ENCODE assay signal across 11 mouse cellular contexts in genomic region chr2:112259241-112259962, GRCm38 (mm10). TPM values are rescaled to one million over a fixed set of nuclear protein-coding genes. Genes with fewer than 3 reads are reported as not detected.
DNase-seq lines count a peak whose midpoint lies in the region; ATAC-seq and TF ChIP-seq lines count a peak whose summit lies in the region.
"Had no signal": no experiment of that assay in that cellular context is flagged by ENCODE, and none has a peak within 500 bp of the region (broad histone marks: within the 10 kb centered on the region; RNA-seq: fewer than 3 reads in every experiment).

Gene Nutm1, minus strand, starts transcription at chr2:112259291.

- H3K4me2 ChIP-seq in liver, embryonic 14.5 days (ENCODE audit: low read depth) = no peak within 1 kb of the TSS
- no peak within 1 kb of the TSS for H3K4me2 ChIP-seq in liver, embryonic 11.5 days
- H3K4me2 ChIP-seq: hindbrain, embryonic 12.5 days; midbrain, embryonic 11.5 days had no signal

- no peaks in the 10 kb centered on the region for H3K9me3 ChIP-seq in liver, embryonic 14.5 days (ENCODE audit: control insufficient read depth, low read length)
- H3K9me3 ChIP-seq in liver, embryonic 11.5 days (ENCODE audit: control insufficient read depth, low read length) = no peaks in the 10 kb centered on the region
- H3K9me3 ChIP-seq: hindbrain, embryonic 12.5 days had no signal

- no peak for ATAC-seq in liver, embryonic 14.5 days (ENCODE audit: insufficient read depth)
- ATAC-seq in liver, embryonic 11.5 days (replicated peaks; ENCODE audit: low FRiP score) = no peak
- peak; percentile 22; the same call in 1 of the 2 replicates for ATAC-seq in megakaryocyte, adult 5-6 weeks (ENCODE audit: poor library complexity, severe bottlenecking)

- H3K4me1 ChIP-seq in liver, embryonic 14.5 days (replicated peaks; ENCODE audit: control insufficient read depth in 2 of 2, insufficient read depth in 2 of 2, low read length in 1 of 2) = peaks cover 5 to 7% of the 10 kb centered on the region in 2 experiments; a peak in 3 of 4 replicates
- H3K4me1 ChIP-seq in liver, embryonic 11.5 days (replicated peaks; ENCODE audit: control insufficient read depth, insufficient read depth, low read length) = peaks cover 7% of the 10 kb centered on the region

- no peak within 1 kb of the TSS for H3K9ac ChIP-seq in liver, embryonic 14.5 days (replicated peaks)
- no peak within 1 kb of the TSS for H3K9ac ChIP-seq in liver, embryonic 11.5 days (ENCODE audit: low read depth, low read length)
- H3K9ac ChIP-seq: hindbrain, embryonic 12.5 days had no signal

- TF ChIP-seq EP300 in liver, embryonic 14.5 days (IDR thresholded peaks at IDR 0.05; ENCODE audit: low read depth) = no peak

- DNase-seq in liver, embryonic 14.5 days (ENCODE audit: low read depth in 3 of 3, low spot score in 3 of 3) = no peak
- DNase-seq in liver, embryonic 11.5 days (ENCODE audit: low spot score) = no peak
- peak; percentile 66 for DNase-seq in CD4-positive, CD25-positive, alpha-beta regulatory T cell, adult 2 months (ENCODE audit: low read depth, low spot score)
- peak; percentile 70 for DNase-seq in NIH3T3 (ENCODE audit: low read depth)
- no peak for DNase-seq in cerebellum, adult 9-10 months
- no peak for DNase-seq in adipocyte (ENCODE audit: low spot score)
- DNase-seq: left cerebral cortex, postnatal 4 days had no signal

- H3K27me3 ChIP-seq in liver, embryonic 14.5 days (ENCODE audit: control insufficient read depth, insufficient read depth, low read length) = no peaks in the 10 kb centered on the region
- no peaks in the 10 kb centered on the region for H3K27me3 ChIP-seq in liver, embryonic 11.5 days (replicated peaks; ENCODE audit: control insufficient read depth, insufficient read depth, low read length)
- H3K27me3 ChIP-seq: hindbrain, embryonic 12.5 days had no signal

- peak; percentile 17; the same call in 1 of the 2 replicates for TF ChIP-seq CTCF in liver, embryonic 14.5 days (IDR thresholded peaks at IDR 0.05; ENCODE audit: low read depth)

- no peaks in the 10 kb centered on the region for H3K36me3 ChIP-seq in liver, embryonic 14.5 days (replicated peaks; ENCODE audit: control insufficient read depth, insufficient read depth, low read depth)
- H3K36me3 ChIP-seq in liver, embryonic 11.5 days (ENCODE audit: control insufficient read depth, insufficient read depth, low read length) = no peaks in the 10 kb centered on the region
- H3K36me3 ChIP-seq: hindbrain, embryonic 12.5 days had no signal

- H3K4me3 ChIP-seq in liver, embryonic 14.5 days (ENCODE audit: insufficient read depth in 1 of 2, low read depth in 2 of 2, low read length in 2 of 2) = no peak within 1 kb of the TSS
- H3K4me3 ChIP-seq in liver, embryonic 11.5 days (ENCODE audit: low read depth, low read length) = no peak within 1 kb of the TSS
- H3K4me3 ChIP-seq: hindbrain, embryonic 12.5 days had no signal

- H3K27ac ChIP-seq in liver, embryonic 14.5 days = no peak within 1 kb of the TSS
- no peak within 1 kb of the TSS for H3K27ac ChIP-seq in liver, embryonic 11.5 days (ENCODE audit: low read depth, low read length)
- H3K27ac ChIP-seq: hindbrain, embryonic 12.5 days had no signal

- 54% methylated on average over 10 of the region's 10 CpGs for WGBS in liver, embryonic 14.5 days (ENCODE audit: insufficient replicate concordance)
- 71% methylated on average over 10 of the region's 10 CpGs for WGBS in liver, embryonic 11.5 days

RNA-seq across cellular contexts. Expression of gene Nutm1, which starts in this region (rescaled TPM):
- polyA plus RNA-seq in liver, embryonic 14.5 days (2012; rRNA removed) = not detected in 2 replicates
- not detected in 2 replicates for polyA plus RNA-seq in liver, embryonic 14.5 days (2014; fragmentation: Nextera tagmentation; extraction: Ambion mirVana)
- not detected in 2 replicates for polyA plus RNA-seq in liver, embryonic 11.5 days (2014; fragmentation: Nextera tagmentation; extraction: Ambion mirVana)
- total RNA-seq in megakaryocyte, adult 5-6 weeks (2015) = not detected in 2 replicates
- total RNA-seq in megakaryocyte, adult 5-6 weeks (2017) = not detected in 2 replicates
- total RNA-seq: left cerebral cortex, postnatal 4 days; neutrophil, adult 5-6 weeks had no signal
- polyA plus RNA-seq: midbrain, embryonic 11.5 days had no signal

Comparison
In these comparisons a context has a peak if more than half of its experiments do, and no peak if none do; other contexts are left out.
1. Peak in ATAC-seq in megakaryocyte, adult 5-6 weeks; RNA of the gene not detected or under 1 TPM.
2. DNase-seq: peak in CD4-positive, CD25-positive, alpha-beta regulatory T cell, adult 2 months (single experiment) and NIH3T3 (single experiment); none in liver, embryonic 14.5 days (0 of 3), liver, embryonic 11.5 days (single experiment), cerebellum, adult 9-10 months (single experiment) and adipocyte (single experiment).